Mouse (Mus musculus) layer of hippocampus, postnatal 25 days (tissue): ENCODE measurements around the gene Hist2h2ac. TPM values are rescaled to one million over a fixed set of nuclear protein-coding genes. Genes with fewer than 3 reads are reported as not detected.
A peak's percentile ranks its signal among the peaks of the same experiment; 100 is the strongest.
"Not testable (repeated sequence)": the region's sequence is repeated elsewhere in the genome, so short reads cannot be mapped to it uniquely, and the experiment has no call there.

ENCODE experiments used
- DNase-seq, 2 experiments: peaks; one replicate each; pipeline ENCODE4 v3.0.0; 2022; ENCODE audit warnings: mixed read lengths in 2 of 2, low spot score in 1 of 2; ENCODE audit errors: extremely low spot score in 1 of 2
- total RNA-seq, 2 experiments: library from RNA; stranded (reverse); gene quantifications; 2 replicates each; pipeline ENCODE4 v1.2.3; 2021

Hist2h2ac gene
- total RNA-seq, 2 experiments from 2014 or later, result 23.0 to 27.5 TPM

DNA sequence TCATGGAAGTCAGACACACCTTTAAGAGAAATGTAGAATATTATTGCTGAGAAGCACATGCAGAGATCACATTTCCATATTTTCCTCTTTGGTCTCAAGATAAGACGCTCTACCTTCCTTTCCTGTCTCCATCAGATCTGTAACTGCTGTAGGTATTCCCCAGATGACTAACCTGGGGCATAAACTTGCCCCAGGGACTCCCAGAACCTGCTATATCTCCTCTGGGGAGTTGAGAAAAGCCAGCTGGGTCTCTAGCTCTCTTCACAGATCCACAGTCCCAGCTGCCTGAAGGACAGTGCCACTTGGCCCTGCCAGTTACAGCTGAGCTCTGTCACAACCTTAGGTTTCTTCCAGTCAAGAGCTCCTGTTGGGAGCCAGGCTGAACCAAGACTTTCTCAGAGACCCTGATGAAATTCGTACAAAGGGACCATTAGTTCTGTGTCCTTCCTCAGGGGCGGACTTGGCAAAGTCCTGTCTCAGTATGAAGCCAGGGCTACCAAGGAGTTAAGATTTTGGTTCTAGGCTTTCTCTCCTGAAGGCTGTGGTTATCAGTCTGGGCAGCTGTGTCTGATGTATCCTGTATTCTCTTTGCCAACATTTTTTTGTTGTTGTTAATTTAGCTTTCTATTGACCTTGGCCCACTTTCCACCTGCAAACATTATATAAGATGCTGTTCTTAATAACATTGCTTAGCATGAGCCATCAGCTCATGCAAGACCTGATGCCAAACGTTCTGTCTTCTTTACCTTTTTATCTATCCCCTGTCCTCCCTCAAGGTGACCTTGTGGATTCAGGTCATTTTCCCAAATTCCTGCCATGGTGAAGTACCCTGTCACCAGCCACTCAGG, 10.5 kb upstream of the Hist2h2ac start:
- no peak for DNase-seq

DNA sequence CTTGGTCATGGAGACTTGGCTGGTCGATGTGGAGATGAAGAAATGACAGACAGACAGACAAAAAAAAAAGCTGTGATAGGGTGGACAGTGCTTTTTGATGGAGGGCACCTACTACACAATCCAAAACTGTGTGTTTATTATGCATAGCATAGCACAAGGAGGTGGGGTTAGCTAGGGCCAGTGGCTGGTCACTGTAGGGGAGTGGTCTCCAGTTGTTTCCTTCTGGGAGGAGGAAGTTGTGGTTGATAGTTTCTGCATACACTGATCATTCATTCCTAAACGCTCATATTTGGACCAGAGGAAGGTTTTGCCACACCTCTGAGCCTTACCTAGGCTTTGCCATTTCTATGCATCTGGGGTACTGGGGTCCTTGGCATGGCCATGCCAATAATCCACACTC, 9.7 kb upstream of the Hist2h2ac start:
- DNase-seq, result no peak

DNA sequence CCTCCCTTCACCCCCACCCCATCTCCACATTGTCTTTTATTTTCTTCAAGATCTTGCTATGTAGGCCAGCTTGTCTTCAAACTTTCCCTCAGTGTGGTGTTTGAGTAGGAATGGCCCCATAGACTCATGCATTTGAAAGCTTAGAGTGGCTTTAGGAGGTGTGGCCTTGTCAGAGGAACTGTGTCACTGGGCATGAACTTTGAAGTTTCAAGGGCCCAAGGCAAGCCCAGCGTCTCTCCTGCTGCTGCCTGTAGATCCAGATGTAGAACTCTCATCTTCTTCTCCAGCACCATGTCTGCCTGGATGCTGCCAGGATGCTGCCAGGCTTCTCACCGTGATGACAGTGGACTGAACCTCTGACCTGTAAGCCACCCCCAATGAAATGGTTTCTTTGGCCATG, 8.1 kb upstream of the Hist2h2ac start:
- DNase-seq, result no peak

DNA sequence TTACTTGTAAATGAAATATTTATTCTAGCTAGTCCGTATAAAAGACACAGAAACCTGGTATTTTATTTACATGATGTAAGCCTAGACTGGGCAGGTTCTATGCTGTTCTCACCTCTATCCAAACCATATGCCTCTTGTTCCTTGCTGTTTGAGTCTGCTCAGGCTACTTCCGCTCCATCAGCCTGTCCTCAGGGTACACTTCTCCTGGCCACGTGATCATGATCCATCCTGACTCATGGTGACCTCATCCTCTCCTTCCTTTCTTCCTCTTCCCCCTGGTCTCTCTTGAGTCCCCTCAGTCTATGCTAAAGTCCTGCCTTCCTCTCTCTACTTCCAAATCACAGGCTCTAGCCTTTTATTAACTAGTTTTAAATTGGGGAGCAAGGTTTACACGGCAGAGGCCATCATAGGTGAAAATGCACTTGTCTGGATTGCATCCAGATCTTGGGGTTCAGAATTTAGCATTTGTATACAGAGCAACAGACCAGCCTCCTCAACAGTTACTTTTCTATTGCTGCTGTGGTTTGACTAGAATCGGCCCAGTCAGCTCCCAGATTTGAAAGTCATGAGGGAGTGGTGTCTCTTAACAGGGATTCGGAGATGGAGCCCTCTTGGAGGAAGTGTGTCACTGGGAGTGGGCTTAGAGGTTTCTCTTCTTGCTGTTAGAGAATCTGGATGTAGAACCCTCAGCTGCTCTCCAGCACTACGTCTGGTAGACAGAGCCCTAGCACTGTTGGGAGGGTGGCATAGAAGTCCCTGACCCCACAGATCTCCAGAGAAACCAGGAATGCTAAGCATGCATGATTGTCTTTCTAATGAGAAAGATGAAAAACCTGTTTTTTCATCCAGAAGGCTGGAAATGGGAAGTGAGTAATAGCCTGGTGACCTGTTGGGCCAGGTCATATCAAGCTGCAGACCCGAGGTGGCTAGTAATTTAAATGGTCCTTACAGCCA, 6.3 kb upstream of the Hist2h2ac start:
- DNase-seq, result no peak

DNA sequence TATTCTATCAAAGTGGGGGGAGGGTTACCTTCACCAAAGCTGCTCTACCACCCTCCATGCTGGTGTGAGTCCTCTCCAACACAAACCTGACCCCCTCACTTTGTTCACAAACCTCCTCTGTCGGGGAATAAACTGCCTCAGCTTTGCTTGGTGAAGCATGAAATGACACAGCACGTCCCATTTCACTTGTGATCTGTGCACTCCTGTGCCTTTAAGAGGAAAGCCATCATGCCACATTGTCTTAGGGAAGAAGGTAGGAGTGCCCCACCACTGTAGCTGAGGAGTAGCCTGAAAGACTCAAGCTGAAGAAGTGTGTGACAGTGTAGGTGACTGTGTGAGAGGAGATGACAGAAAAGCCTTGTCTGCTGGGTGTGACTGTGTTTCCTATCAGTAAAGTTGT, 4.7 kb upstream of the Hist2h2ac start:
- DNase-seq, result no peak

DNA sequence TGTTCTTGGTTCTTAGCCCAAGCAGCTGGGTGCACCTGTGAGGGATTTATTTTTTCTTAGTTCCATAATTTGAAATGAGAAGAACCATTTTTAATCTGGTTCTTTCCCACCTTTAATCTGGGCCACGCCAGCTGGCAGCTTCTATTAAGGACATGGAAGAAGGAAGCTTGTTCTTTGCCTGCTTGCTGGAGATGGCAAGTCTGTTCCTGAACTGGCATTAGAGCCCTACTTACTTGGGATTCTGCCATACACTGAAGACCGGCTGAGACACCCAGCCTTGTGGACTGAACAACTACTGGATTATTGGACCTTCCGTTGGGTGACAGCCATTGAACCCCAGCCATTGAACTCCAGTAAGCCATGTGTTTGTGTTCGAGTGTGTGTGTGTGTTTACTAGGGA, 2.1 kb upstream of the Hist2h2ac start:
- DNase-seq, result no peak

DNA sequence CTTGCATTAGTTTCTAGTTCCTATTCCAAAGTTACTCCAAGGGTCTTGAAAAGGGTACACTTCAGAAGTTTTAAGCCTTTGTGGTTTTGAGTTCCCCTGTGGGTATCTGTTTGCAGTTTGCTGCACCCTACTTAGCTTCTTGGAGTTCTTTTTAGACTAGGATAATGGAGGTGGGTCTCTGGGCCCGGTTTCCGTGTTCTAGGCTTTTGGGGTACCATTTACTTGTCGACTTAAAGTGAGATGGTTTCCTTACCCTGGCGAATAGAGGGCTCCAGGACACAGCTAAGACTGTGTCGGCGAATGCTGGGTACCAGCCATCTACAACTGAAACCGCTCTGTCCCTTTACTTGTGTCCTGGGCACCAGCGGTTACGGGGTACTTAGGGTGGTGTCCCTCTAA, 959 bp upstream of the Hist2h2ac start:
- no peak for DNase-seq

DNA sequence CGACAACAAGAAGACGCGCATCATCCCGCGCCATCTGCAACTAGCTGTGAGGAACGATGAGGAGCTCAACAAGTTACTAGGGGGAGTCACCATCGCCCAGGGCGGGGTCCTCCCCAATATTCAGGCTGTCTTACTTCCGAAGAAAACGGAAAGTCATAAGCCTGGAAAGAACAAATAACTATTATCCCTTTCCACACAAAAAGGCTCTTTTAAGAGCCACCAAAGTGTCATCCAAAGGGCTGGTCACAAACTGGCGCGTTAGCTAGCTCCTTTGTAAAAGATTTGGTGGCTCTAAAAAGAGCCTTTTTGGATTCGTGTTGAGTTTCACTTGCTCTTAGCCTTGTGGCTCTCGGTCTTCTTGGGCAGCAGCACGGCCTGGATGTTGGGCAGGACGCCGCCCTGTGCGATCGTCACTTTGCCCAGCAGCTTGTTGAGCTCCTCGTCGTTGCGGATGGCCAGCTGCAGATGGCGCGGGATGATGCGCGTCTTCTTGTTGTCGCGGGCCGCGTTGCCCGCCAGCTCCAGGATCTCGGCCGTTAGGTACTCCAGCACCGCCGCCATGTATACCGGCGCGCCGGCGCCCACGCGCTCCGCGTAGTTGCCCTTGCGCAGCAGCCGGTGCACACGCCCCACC, 432 bp downstream of the Hist2h2ac start:
- DNase-seq, result not testable (repeated sequence)

DNA sequence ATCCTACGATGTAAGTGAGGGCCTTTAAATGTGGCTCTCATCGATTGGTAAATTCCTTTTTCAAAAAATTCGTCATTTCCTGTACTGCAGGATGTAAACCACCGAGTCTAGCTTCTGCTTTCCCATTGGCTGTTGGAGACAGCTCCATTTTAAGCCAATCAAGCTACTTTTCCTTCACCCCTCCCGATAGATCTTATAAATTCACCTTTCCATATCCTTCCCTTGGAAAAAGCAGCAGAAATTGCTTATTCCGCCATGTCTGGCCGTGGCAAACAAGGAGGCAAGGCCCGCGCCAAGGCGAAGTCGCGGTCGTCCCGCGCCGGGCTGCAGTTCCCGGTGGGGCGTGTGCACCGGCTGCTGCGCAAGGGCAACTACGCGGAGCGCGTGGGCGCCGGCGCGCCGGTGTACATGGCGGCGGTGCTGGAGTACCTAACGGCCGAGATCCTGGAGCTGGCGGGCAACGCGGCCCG, 984 bp downstream of the Hist2h2ac start, which contains the start of the genes Bola1 and Hist2h2ab:
Bola1 (minus strand) TSS at position 49 of the 470 bp plus-strand sequence.
Hist2h2ab (plus strand) TSS at position 205 of the 470 bp plus-strand sequence.
- peak; percentile 49 to 81 for DNase-seq

DNA sequence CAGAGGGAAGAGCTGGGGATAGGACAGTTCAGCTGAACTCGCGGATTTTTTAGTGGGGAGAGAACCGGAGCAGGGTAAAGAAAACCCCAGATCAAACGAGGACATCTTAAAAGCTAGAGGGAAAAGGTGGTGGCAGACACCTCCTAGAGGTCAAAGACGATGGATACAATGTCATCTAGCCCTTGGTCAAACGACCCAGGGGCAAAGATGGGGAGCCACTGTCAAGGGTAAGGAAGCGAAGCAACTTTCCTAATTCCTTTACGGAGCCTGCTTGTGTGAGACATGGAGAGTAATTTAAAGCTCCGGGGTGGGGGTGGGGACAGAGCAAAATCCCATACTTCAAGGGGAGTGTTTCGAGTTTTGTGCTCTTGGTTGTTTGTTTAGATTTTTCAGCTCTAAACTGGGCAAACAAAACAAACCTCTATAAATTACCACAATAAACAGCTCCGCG, 1.5 kb downstream of the Hist2h2ac start:
- no peak for DNase-seq

DNA sequence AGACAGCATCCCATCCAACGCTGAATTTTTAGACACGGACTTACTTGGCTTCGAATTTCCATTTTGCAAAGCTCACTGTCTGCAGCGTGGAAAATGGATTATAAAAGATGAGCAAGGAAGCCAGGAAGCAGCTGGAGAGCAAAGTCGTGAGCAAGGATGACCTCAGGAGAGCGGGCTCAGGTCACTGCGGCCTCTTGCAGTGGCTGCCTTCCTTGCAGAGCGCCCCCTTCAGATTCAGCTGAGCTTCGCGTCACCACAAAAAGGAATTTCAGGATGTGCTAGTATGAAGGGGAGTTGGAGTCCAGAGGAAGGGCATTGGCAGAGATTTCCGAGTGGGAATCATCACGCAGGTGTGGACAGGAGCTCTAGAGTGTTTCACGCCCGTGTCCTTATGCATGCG, 11.4 kb downstream of the Hist2h2ac start:
- DNase-seq, result no peak

DNA sequence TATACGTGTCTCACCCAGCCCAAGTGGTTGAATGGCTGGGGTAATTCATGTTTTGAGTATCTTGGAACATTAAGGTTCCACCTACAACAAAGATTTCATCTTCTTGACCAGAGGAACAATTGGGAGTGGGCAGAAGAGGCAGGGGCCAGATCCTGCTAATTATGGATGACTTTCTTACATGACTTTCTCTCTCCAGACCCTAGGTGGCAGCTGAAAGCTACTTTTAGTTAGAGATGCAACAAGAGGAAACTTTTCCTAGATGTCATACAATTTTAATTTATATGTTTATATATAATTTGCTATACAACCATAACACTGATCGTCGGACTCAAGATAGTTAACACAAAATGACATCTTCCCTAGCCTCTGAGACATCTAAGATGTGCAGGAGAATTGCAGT, 12.9 kb downstream of the Hist2h2ac start:
- no peak for DNase-seq

DNA sequence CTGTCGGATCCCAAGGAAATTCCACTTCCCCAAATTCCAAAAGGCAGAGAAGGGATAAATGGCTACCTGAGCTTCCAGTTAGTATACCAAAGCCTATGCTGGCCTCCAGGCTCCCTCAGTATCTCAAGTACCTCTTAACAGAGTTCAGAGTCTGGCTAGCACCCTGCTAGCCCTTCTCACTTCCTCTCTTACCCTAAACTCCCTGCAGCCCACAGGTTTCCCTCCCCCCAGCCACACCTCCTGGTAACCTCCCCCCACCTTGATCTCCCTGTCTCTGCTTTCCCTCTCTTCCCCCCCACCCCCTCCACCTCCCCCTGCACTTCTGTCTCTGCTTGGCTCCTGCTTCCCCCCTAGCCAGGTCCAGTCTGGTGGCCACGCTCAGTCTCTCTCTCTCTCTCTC, 20.9 kb downstream of the Hist2h2ac start:
- DNase-seq, result no peak

DNA sequence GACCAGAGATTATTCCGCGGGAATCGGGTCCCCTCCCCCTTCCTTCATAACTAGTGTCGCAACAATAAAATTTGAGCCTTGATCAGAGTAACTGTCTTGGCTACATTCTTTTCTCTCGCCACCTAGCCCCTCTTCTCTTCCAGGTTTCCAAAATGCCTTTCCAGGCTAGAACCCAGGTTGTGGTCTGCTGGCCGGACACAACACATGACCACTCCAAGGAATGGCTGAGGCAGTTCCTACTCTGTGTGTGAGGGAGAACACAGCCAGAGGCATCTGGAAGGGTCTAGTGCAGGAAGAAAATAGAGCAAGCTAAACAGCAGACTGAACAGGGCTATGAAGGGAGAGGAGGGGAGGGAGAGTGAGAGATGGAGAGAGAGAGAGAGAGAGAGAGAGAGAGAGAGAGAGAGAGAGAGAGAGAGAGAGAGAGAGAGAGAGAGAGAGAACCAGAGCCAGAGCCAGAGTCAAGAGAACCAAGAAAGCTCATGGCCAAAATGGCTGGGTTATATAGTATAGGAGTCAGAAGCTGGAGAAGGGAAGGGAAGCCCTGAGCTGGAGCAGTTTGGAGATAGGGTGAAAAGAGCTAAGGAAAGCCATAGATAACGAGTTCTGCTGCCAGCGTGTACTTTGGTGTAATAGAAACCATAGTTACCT, 22.0 kb downstream of the Hist2h2ac start:
- not testable (repeated sequence) for DNase-seq

DNA sequence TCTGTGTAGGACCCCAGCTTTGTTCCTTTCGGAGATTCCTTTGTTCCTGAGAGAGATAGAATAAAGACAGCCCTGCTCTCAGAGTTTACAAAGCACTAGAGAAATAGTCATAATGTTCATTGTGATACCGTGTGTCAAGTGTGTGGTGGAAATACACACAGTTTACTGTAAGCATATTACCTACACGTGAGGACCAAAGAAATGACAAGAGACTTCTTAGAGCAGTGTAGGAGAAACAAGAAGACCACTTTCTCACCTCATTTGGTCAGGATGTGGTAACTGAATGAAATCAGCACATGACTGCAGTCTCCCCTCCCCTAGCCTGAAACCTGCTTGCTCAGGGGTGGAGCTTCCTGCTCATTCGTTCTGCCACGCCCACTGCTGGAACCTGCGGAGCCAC, 22.5 kb downstream of the Hist2h2ac start:
- no peak for DNase-seq

DNA sequence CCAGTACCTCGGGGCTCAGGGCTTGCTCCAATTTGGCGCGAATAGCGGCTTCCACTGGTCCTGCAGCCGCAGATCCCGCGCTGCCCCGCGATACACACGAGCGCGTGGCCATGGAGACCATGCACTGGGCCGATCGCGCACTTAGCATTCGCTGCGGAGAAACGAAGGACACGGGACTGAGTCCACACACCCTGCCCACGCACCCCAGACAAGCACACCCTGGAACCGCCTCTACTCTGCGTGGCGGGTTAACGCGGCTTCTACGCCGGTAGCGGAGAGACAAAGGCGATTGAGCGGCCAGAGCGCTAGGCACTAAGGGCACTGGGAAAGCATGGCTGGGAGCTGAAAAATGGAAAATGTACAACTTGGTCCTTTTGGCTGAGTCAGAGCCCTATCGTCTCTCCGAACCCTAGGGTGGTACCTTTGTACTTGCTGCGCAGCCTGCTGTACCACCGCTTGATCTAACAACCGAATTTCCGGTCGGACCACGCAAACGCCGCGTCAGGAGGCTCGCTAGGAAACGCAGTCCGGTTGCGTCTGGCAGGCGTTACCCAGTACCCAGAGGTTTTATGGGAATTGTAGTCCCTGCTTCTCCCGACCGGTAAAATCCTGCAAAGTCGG, 23.4 kb downstream of the Hist2h2ac start:
- peak; percentile 81 to 83 for DNase-seq

DNA sequence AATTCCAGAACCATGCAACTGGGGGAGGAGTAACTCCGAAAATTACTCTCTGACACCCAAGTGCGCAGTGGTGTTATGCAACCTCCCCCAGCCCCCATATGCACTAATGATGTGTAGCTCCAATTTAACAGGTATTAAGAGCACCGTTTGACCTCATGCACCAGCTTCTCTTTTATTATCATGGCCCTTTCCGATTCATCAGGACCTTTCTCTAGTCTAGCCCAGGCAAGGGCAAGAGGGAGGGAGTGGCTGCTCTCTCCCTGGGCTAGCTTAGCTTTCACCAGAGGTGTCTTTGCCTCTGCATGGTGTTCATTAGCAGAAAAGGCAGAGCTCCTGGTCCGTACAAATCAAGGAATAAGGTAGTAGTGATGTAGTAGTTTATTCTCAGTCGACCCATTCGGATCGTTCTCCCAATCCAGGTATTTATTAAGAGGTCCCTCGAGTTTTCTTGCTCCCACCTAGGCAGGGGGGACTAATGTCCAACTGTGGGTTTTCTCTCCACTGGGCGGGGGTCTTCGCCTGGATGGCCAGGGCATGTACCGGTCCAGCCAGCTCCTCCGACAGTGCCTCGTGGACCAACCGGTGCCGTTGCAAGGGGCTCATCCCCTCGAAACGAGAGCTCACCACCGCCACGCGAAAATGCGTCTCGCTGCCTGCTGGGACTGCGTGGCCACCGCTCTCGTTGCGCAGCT, 24.1 kb downstream of the Hist2h2ac start:
- DNase-seq, result no peak

DNA sequence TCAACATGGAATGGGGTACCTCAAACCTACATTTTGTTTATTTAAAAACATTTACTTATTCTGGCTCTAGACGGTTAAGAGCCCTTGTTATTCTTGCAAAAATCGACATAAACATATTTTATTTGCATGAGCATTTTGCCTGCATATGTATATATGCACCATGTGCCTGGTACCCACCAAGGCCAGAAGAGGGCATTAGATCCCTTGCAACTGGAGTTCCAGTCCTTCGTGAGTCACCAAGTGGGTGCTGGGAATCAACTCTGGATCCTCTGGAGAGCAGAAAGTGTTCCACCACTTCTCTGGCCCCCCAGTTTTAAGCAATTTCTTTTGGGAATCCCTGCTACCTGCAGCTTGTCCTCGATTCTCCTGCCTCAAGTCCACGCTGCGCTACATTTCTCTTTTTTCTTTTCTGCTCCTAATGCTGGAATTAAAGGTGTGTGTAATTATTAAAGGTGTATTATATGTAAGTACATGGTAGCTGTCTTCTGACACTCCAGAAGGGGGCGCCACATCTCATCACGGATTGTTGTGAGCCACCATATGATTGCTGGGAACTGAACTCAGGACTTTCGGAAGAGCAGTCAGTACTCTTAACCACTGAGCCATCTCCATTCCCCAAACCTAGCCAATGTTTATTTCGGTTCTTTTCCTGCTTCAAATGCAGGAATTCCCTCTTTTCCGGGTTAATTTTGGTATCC, 24.9 kb downstream of the Hist2h2ac start:
- DNase-seq, result no peak
